Mouse (Mus musculus) ES-Bruce4 (cell line): ENCODE results near the gene Ppp1r11.

Experiments
- CTCF ChIP-seq: IDR thresholded peaks from one replicate; pipeline ENCODE4 v1.8.1; 2011; ENCODE audit warnings: low read depth, low read length
- EP300 ChIP-seq: IDR thresholded peaks from 2 replicates; pipeline ENCODE4 v1.6.1; 2011; ENCODE audit warnings: low read depth, low read length; ENCODE audit not compliant: insufficient read depth
- POLR2A ChIP-seq: IDR thresholded peaks from one replicate; pipeline ENCODE4 v1.8.1; 2011; ENCODE audit warnings: low read length; ENCODE audit not compliant: insufficient read depth

- TF ChIP-seq CTCF (no peak), POLR2A (no peak), EP300 (no peak)
These were observed 28.1 kb downstream of the Ppp1r11 start for GRCm38 (mm10) chr17:36923491-36923890.
